Mouse (Mus musculus) lung, adult 10 weeks (tissue): ENCODE data around the gene E2f6. TPM values are rescaled to one million over a fixed set of nuclear protein-coding genes. Genes with fewer than 3 reads are reported as not detected.

Experiments
- polyA plus RNA-seq: library from polyadenylated mRNA; stranded (reverse); fragments of 350-450 nt; fragmentation: Illumina TruSeq; extraction: RNeasy Lipid Tissue Mini Kit (QIAGEN cat#74804); gene quantifications from one replicate; pipeline ENCODE4 v1.2.3, GENCODE M21; 2014; ENCODE audit warnings: low read depth, low replicate concordance; ENCODE audit not compliant: insufficient read depth

Gene E2f6
- polyA plus RNA-seq = 15.7 TPM

GRCm38 (mm10) chr12:16810525-16811431 lies at the start of gene E2f6:
E2f6 (plus strand) TSS chr12:16810963.

GRCm38 (mm10) chr12:16800259-16800958 lies 10.4 kb upstream of the E2f6 start, which contains the start of gene Greb1:
Greb1 (minus strand) TSS chr12:16800886.

Other genes with a start within 250 kb of the E2f6 start
- gene Lpin1, start 200.0 kb upstream of the E2f6 start, polyA plus RNA-seq = 8.1 TPM
- 0.11 TPM for gene Ntsr2, start 157.6 kb upstream of the E2f6 start, polyA plus RNA-seq
- gene Greb1, start 10.1 kb upstream of the E2f6 start, polyA plus RNA-seq = 0.07 TPM
- 19.1 TPM for gene Rock2, start 83.9 kb downstream of the E2f6 start, polyA plus RNA-seq
- gene Pqlc3, start 189.4 kb downstream of the E2f6 start, polyA plus RNA-seq = 23.3 TPM
- 13.4 TPM for gene 2410004P03Rik, start 200.8 kb downstream of the E2f6 start, polyA plus RNA-seq